Mouse (Mus musculus) forebrain, embryonic 14.5 days (tissue): ENCODE measurements at regions not wholly inside any gene's neighbourhood (a gene's known extent, or its start where the extent isn't known, plus 50 kb on each side); places are given as distances from the start of the nearest gene placed in this dataset.

Experiments
- ATAC-seq: fragments of 200-750 bp; cut with Nextera tagmentation; 2 replicates; pipeline ENCODE4 v1.8.0; 2017; ENCODE audit warnings: mild to moderate bottlenecking, moderate library complexity
- DNase-seq: peaks from one replicate; pipeline ENCODE4 v3.0.0-alpha.2; 2015; ENCODE audit warnings: low spot score
- H3K27ac ChIP-seq: fragments of 300-500 bp; sonication (generic); 2 replicates; pipeline ENCODE4 v1.5.1; 2014; ENCODE audit warnings: low read depth, mild to moderate bottlenecking, control low read depth, low read length, moderate library complexity
- H3K27me3 ChIP-seq: fragments of 300-500 bp; sonication (generic); replicated peaks from 2 replicates; pipeline ENCODE4 v1.6.1; 2014; ENCODE audit warnings: low read length, control low read depth, mixed read lengths; ENCODE audit not compliant: control insufficient read depth, insufficient read depth
- H3K36me3 ChIP-seq: fragments of 300-500 bp; sonication (generic); 2 replicates; pipeline ENCODE4 v1.6.1; 2014; ENCODE audit warnings: low read length, control low read depth; ENCODE audit not compliant: control insufficient read depth, insufficient read depth
- H3K4me1 ChIP-seq: fragments of 300-500 bp; sonication (generic); 2 replicates; pipeline ENCODE4 v1.6.1; 2014; ENCODE audit warnings: antibody characterized with exemption, low read length, control low read depth; ENCODE audit not compliant: control insufficient read depth, insufficient read depth
- H3K4me2 ChIP-seq: fragments of 300-500 bp; sonication (generic); 2 replicates; pipeline ENCODE4 v1.6.1; 2014; ENCODE audit warnings: mild to moderate bottlenecking, control low read depth, low read length
- H3K4me3 ChIP-seq: fragments of 300-500 bp; sonication (generic); 2 replicates; pipeline ENCODE4 v1.5.1; 2014; ENCODE audit warnings: low read depth, low read length, control low read depth
- H3K9ac ChIP-seq: fragments of 300-500 bp; sonication (generic); 2 replicates; pipeline ENCODE4 v1.6.1; 2014; ENCODE audit warnings: mild to moderate bottlenecking, low read length, control low read depth, moderate library complexity
- H3K9me3 ChIP-seq: fragments of 300-500 bp; sonication (generic); replicated peaks from 2 replicates; pipeline ENCODE4 v1.6.1; 2016; ENCODE audit warnings: low read length, control low read depth, mixed read lengths; ENCODE audit not compliant: control insufficient read depth

GRCm38 (mm10) chr14:83088713-83089112 lies 1354.7 kb upstream of the Pcdh17 start:
- Histone ChIP-seq H3K4me3 (no peak overlapping the region), H3K9ac (no peak overlapping the region), H3K4me2 (no peak overlapping the region), H3K4me1 (no peaks in the 10 kb centered on the region), H3K27ac (no peak overlapping the region), H3K36me3 (no peaks in the 10 kb centered on the region), H3K9me3 (no peaks in the 10 kb centered on the region), H3K27me3 (no peaks in the 10 kb centered on the region)
- ATAC-seq (no peak), DNase-seq (peak; percentile 6)
